In genomic region chr11:78374147-78374546, GRCm38 (mm10) we compare ENCODE assay signal across 31 mouse cellular contexts. TPM values are rescaled to one million over a fixed set of nuclear protein-coding genes. Genes with fewer than 3 reads are reported as not detected.
DNase-seq lines count a peak whose midpoint lies in the region; ATAC-seq lines count a peak whose summit lies in the region.
"Had no signal": no experiment of that assay in that cellular context is flagged by ENCODE, and none has a peak within 500 bp of the region (broad histone marks: within the 10 kb centered on the region; RNA-seq: fewer than 3 reads in every experiment).

No protein-coding gene starts in this region.

- H3K36me3 ChIP-seq in kidney, embryonic 14.5 days (ENCODE audit: control insufficient read depth, insufficient read depth, low read length) = no peaks in the 10 kb centered on the region
- no peaks in the 10 kb centered on the region for H3K36me3 ChIP-seq in neural tube, embryonic 15.5 days
- H3K36me3 ChIP-seq in hindbrain, embryonic 13.5 days = no peaks in the 10 kb centered on the region
- H3K36me3 ChIP-seq: heart, embryonic 13.5 days; hindbrain, embryonic 15.5 days; midbrain, embryonic 15.5 days had no signal

- peak; percentile 41 for DNase-seq in embryo, embryonic 10 days (ENCODE audit: low spot score)
- no peak for DNase-seq in embryo, embryonic 11 days
- no peak for DNase-seq in kidney, adult 18-20 months
- DNase-seq in neural tube, embryonic 10.5 days (ENCODE audit: extremely low spot score, low spot score) = peak; percentile 24
- DNase-seq: adrenal gland, adult 2 months; adrenal gland, postnatal 36 days; cerebellum, adult 2 months; cerebellum, postnatal 14 days; heart, postnatal 10 days; left cerebral cortex, postnatal 4 days; liver; lung, adult 2 months; lung, postnatal 14 days; right cerebral cortex, adult 18-20 months; spleen, adult 18-20 months; thymus, postnatal 14 days had no signal

- H3K27me3 ChIP-seq in kidney, embryonic 14.5 days (ENCODE audit: control insufficient read depth, insufficient read depth, low read length) = no peaks in the 10 kb centered on the region
- no peaks in the 10 kb centered on the region for H3K27me3 ChIP-seq in neural tube, embryonic 15.5 days (replicated peaks)
- H3K27me3 ChIP-seq in hindbrain, embryonic 13.5 days = no peaks in the 10 kb centered on the region
- H3K27me3 ChIP-seq: hindbrain, embryonic 15.5 days; midbrain, embryonic 15.5 days had no signal

- no peak overlapping the region for H3K4me3 ChIP-seq in kidney, embryonic 14.5 days (ENCODE audit: low read length)
- no peak overlapping the region for H3K4me3 ChIP-seq in neural tube, embryonic 15.5 days (replicated peaks)
- H3K4me3 ChIP-seq in hindbrain, embryonic 13.5 days = no peak overlapping the region
- H3K4me3 ChIP-seq: forebrain, embryonic 13.5 days; heart, embryonic 13.5 days; hindbrain, embryonic 15.5 days; midbrain, embryonic 15.5 days had no signal

- no peaks in the 10 kb centered on the region for H3K9me3 ChIP-seq in kidney, embryonic 14.5 days (ENCODE audit: control insufficient read depth, low read length)
- H3K9me3 ChIP-seq in neural tube, embryonic 15.5 days (replicated peaks) = no peaks in the 10 kb centered on the region
- H3K9me3 ChIP-seq in hindbrain, embryonic 13.5 days = no peaks in the 10 kb centered on the region
- H3K9me3 ChIP-seq: forebrain, embryonic 13.5 days; heart, embryonic 13.5 days; hindbrain, embryonic 15.5 days; midbrain, embryonic 15.5 days had no signal

- H3K9ac ChIP-seq in kidney, embryonic 14.5 days (ENCODE audit: low read depth, low read length) = no peak overlapping the region
- H3K9ac ChIP-seq in neural tube, embryonic 15.5 days (replicated peaks) = no peak overlapping the region
- H3K9ac ChIP-seq in hindbrain, embryonic 13.5 days = no peak overlapping the region
- H3K9ac ChIP-seq: forebrain, embryonic 13.5 days; heart, embryonic 13.5 days; hindbrain, embryonic 15.5 days; liver, embryonic 14.5 days; midbrain, embryonic 15.5 days had no signal

- 32% methylated on average over 8 of the region's 8 CpGs for WGBS in kidney, embryonic 14.5 days
- 86% methylated on average over 8 of the region's 8 CpGs for WGBS in neural tube, embryonic 15.5 days
- 80% methylated on average over 8 of the region's 8 CpGs for WGBS in hindbrain, embryonic 13.5 days

- peak overlapping the region; percentile 73 for H3K27ac ChIP-seq in kidney, embryonic 14.5 days (ENCODE audit: low read depth, low read length)
- H3K27ac ChIP-seq in neural tube, embryonic 15.5 days (replicated peaks) = no peak overlapping the region
- no peak overlapping the region for H3K27ac ChIP-seq in hindbrain, embryonic 13.5 days
- H3K27ac ChIP-seq: forebrain, embryonic 13.5 days; heart, embryonic 13.5 days; hindbrain, embryonic 15.5 days; liver, embryonic 14.5 days; midbrain, embryonic 15.5 days had no signal

- peak; percentile 95 for ATAC-seq in kidney, embryonic 14.5 days (ENCODE audit: low FRiP score, low TSS enrichment)
- no peak for ATAC-seq in neural tube, embryonic 15.5 days (ENCODE audit: low FRiP score)
- no peak for ATAC-seq in hindbrain, embryonic 13.5 days (ENCODE audit: low FRiP score)
- ATAC-seq: activated CD4-positive, CD25-positive, alpha-beta regulatory T cell, adult 4 months; forebrain, embryonic 13.5 days; inflammation-experienced regulatory T-cells, adult 6 months; midbrain, embryonic 15.5 days had no signal

- H3K4me2 ChIP-seq in kidney, embryonic 14.5 days (replicated peaks; ENCODE audit: low read depth, low read length) = no peak overlapping the region
- H3K4me2 ChIP-seq in neural tube, embryonic 15.5 days = no peak overlapping the region
- H3K4me2 ChIP-seq in hindbrain, embryonic 13.5 days = no peak overlapping the region
- H3K4me2 ChIP-seq: forebrain, embryonic 13.5 days; heart, embryonic 13.5 days; hindbrain, embryonic 15.5 days; midbrain, embryonic 15.5 days had no signal

- H3K4me1 ChIP-seq in kidney, embryonic 14.5 days (ENCODE audit: control insufficient read depth, insufficient read depth, low read length) = peaks cover 24% of the 10 kb centered on the region
- no peaks in the 10 kb centered on the region; the same call in 1 of the 2 replicates for H3K4me1 ChIP-seq in neural tube, embryonic 15.5 days
- peaks cover 5% of the 10 kb centered on the region; the same call in 1 of the 2 replicates for H3K4me1 ChIP-seq in hindbrain, embryonic 13.5 days (replicated peaks)
- H3K4me1 ChIP-seq: forebrain, embryonic 13.5 days; heart, embryonic 13.5 days; midbrain, embryonic 15.5 days had no signal

RNA-seq across cellular contexts. Expression of gene Foxn1, which starts 12.2 kb away (rescaled TPM):
- 0.11 TPM in 1 of 2 replicates, not detected in the other for polyA plus RNA-seq in kidney, embryonic 14.5 days (2014; fragmentation: Nextera tagmentation; extraction: Ambion mirVana)
- 11.8 TPM in 1 of 2 replicates, not detected in the other for polyA plus RNA-seq in neural tube, embryonic 15.5 days (2015; fragmentation: Nextera tagmentation; extraction: Ambion mirVana)
- polyA plus RNA-seq in hindbrain, embryonic 13.5 days (2015; fragmentation: Nextera tagmentation; extraction: Ambion mirVana) = not detected in 2 replicates
- polyA plus RNA-seq: activated CD4-positive, CD25-positive, alpha-beta regulatory T cell, adult 4 months; cerebellum, adult 2 months; forebrain, embryonic 13.5 days; gonadal fat pad, adult 2 months; hindbrain, embryonic 15.5 days; inflammation-experienced regulatory T-cells, adult 6 months; liver, embryonic 14.5 days; midbrain, embryonic 15.5 days; neural tube, embryonic 11.5 days had no signal

RNA-seq across cellular contexts. Expression of gene Unc119, which starts 30.9 kb away (rescaled TPM):
- 49.6 and 57.1 TPM in 2 replicates for polyA plus RNA-seq in kidney, embryonic 14.5 days (2014; fragmentation: Nextera tagmentation; extraction: Ambion mirVana)
- polyA plus RNA-seq in neural tube, embryonic 15.5 days (2015; fragmentation: Nextera tagmentation; extraction: Ambion mirVana) = 84.3 and 88.3 TPM in 2 replicates
- polyA plus RNA-seq in hindbrain, embryonic 13.5 days (2015; fragmentation: Nextera tagmentation; extraction: Ambion mirVana) = 75.1 and 76.7 TPM in 2 replicates

RNA-seq across cellular contexts. Expression of gene Pigs, which starts 45.9 kb away (rescaled TPM):
- 48.9 and 76.0 TPM in 2 replicates for polyA plus RNA-seq in kidney, embryonic 14.5 days (2014; fragmentation: Nextera tagmentation; extraction: Ambion mirVana)
- 83.2 and 86.4 TPM in 2 replicates for polyA plus RNA-seq in neural tube, embryonic 15.5 days (2015; fragmentation: Nextera tagmentation; extraction: Ambion mirVana)
- polyA plus RNA-seq in hindbrain, embryonic 13.5 days (2015; fragmentation: Nextera tagmentation; extraction: Ambion mirVana) = 75.0 and 78.2 TPM in 2 replicates

RNA-seq across cellular contexts. Expression of gene Slc13a2, which starts 47.9 kb away (rescaled TPM):
- 0.07 and 0.45 TPM in 2 replicates for polyA plus RNA-seq in kidney, embryonic 14.5 days (2014; fragmentation: Nextera tagmentation; extraction: Ambion mirVana)
- polyA plus RNA-seq in neural tube, embryonic 15.5 days (2015; fragmentation: Nextera tagmentation; extraction: Ambion mirVana) = 0.42 TPM in 1 of 2 replicates, not detected in the other
- polyA plus RNA-seq in hindbrain, embryonic 13.5 days (2015; fragmentation: Nextera tagmentation; extraction: Ambion mirVana) = not detected in 2 replicates
- polyA plus RNA-seq: activated CD4-positive, CD25-positive, alpha-beta regulatory T cell, adult 4 months; brain, embryonic 14.5 days; C2C12; cerebellum, adult 2 months; cortical plate, adult 2 months; forebrain, embryonic 13.5 days; heart, embryonic 13.5 days; hindbrain, embryonic 15.5 days; inflammation-experienced regulatory T-cells, adult 6 months; midbrain, embryonic 15.5 days; neural tube, embryonic 11.5 days had no signal

RNA-seq across cellular contexts. Expression of gene Aldoc, which starts 51.4 kb away (rescaled TPM):
- polyA plus RNA-seq in kidney, embryonic 14.5 days (2014; fragmentation: Nextera tagmentation; extraction: Ambion mirVana) = 2.3 and 4.3 TPM in 2 replicates
- 328 and 382 TPM in 2 replicates for polyA plus RNA-seq in neural tube, embryonic 15.5 days (2015; fragmentation: Nextera tagmentation; extraction: Ambion mirVana)
- 144 and 175 TPM in 2 replicates for polyA plus RNA-seq in hindbrain, embryonic 13.5 days (2015; fragmentation: Nextera tagmentation; extraction: Ambion mirVana)

Comparison
In these comparisons a context has a peak if more than half of its experiments do, and no peak if none do; other contexts are left out.
1. DNase-seq: peak in embryo, embryonic 10 days (single experiment) and neural tube, embryonic 10.5 days (single experiment); none in embryo, embryonic 11 days (single experiment) and kidney, adult 18-20 months (single experiment).